Comparison of ENCODE assay signal across 12 mouse cellular contexts in the genomic region with DNA sequence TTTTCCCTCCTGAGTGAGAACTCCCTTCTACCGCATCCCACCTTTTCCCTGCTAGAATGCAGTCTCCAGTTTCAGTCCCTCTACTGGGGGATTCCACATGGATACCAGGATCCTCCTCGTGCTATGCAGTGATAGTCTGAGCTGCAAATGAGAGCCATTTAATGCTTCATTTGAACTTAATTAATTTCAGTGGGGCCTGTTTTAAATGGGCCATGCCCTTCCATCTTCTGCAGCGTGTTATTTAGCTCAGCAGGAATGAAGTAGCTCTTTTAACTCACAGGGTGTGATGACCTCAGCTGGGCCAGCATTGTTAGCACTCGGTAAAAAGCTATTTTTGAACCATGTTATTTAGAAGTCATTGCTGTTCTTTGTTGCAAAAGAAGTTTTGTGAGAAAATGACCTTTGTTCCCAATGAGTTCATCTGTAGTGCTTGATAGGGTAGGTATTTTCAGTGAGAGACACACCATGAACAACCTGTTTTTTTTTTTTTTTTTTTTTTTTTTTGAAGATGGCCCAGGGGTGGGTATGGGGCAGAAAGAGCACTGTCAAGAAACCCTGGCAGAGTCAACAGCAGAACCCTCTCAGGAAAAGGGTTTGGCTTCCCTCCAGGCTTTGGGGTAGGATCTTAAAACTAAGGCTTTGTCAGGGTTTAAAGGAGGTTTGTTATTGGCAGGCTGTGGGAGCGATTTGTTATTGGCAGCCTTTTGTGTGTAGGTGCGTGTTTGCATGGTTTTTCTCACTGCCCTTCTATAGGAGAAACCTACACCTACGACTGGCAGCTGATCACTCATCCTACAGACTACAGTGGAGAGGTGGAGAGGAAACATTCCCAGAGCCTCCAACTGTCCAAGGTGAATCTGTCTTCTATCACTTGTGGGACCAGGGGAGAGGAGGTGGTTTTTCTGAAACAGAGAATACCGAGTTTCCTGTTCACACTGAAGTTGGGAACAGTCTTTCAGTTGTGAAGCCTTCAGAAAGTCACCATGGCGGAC.
DNase-seq lines count a peak whose midpoint lies in the region; ATAC-seq lines count a peak whose summit lies in the region.
"Had no signal": no experiment of that assay in that cellular context is flagged by ENCODE, and none has a peak within 500 bp of the region (broad histone marks: within the 10 kb centered on the region; RNA-seq: fewer than 3 reads in every experiment).

No protein-coding gene starts in this region.

- peaks cover 12% of the 10 kb centered on the region for H3K4me1 ChIP-seq in heart, embryonic 16.5 days (ENCODE audit: control insufficient read depth, insufficient read depth, low read length)
- H3K4me1 ChIP-seq in heart, embryonic 11.5 days (ENCODE audit: control insufficient read depth, insufficient read depth, low read length), result no peaks in the 10 kb centered on the region
- H3K4me1 ChIP-seq in brown adipose tissue, adult 24 weeks (ENCODE audit: control insufficient read depth, insufficient read depth, insufficient read length, low read length), result peaks cover 14% of the 10 kb centered on the region
- H3K4me1 ChIP-seq: limb, embryonic 13.5 days; lung, embryonic 15.5 days had no signal

- DNase-seq in left cerebral cortex, adult 18-20 months (ENCODE audit: low spot score in 2 of 2), result peak; percentile 18 to 22
- no peak for DNase-seq in left cerebral cortex, postnatal 10 days (ENCODE audit: extremely low spot score in 1 of 2, low spot score in 2 of 2)
- peak; percentile 24 for DNase-seq in Muller cell, postnatal 12 days (ENCODE audit: inconsistent ontology term)
- DNase-seq in gastrocnemius, postnatal 14 days, result no peak
- no peak for DNase-seq in T-cell, adult 2 months (ENCODE audit: low spot score)
- DNase-seq: adrenal gland, adult 2 months had no signal

- H3K27ac ChIP-seq in heart, embryonic 16.5 days (ENCODE audit: low read length), result peak overlapping the region; percentile 51; the same call in 1 of the 2 replicates
- no peak overlapping the region for H3K27ac ChIP-seq in heart, embryonic 11.5 days (ENCODE audit: low read depth, low read length)
- H3K27ac ChIP-seq in brown adipose tissue, adult 24 weeks (replicated peaks; ENCODE audit: low read depth, low read length), result peak overlapping the region; percentile 68
- H3K27ac ChIP-seq: limb, embryonic 13.5 days; lung, embryonic 15.5 days had no signal

- no peaks in the 10 kb centered on the region for H3K27me3 ChIP-seq in heart, embryonic 16.5 days (ENCODE audit: control insufficient read depth, insufficient read depth, low read length)
- H3K27me3 ChIP-seq in heart, embryonic 11.5 days (ENCODE audit: control insufficient read depth, insufficient read depth, low read length), result no peaks in the 10 kb centered on the region
- H3K27me3 ChIP-seq: limb, embryonic 13.5 days; lung, embryonic 15.5 days had no signal

- intact Hi-C loops in left cerebral cortex, postnatal 10 days (cut with DNase I), result no loop called here
- intact Hi-C loops in gastrocnemius, postnatal 14 days (cut with DNase I; ENCODE audit: low total_unique reads), result no loop called here

- WGBS in heart, embryonic 16.5 days, result 63% methylated on average over 9 of the region's 9 CpGs
- 73% methylated on average over 9 of the region's 9 CpGs for WGBS in heart, embryonic 11.5 days (ENCODE audit: insufficient replicate concordance)

- peaks cover 12% of the 10 kb centered on the region for H3K36me3 ChIP-seq in heart, embryonic 16.5 days (ENCODE audit: control insufficient read depth, insufficient read depth)
- H3K36me3 ChIP-seq in heart, embryonic 11.5 days (ENCODE audit: control insufficient read depth, insufficient read depth, low read length), result peaks cover 2% of the 10 kb centered on the region; the same call in 1 of the 2 replicates

- 0 out of 2 replicates have a peak overlapping the region, but pooled peaks have one; percentile 25 for H3K9ac ChIP-seq in heart, embryonic 16.5 days (ENCODE audit: low read length)
- H3K9ac ChIP-seq in heart, embryonic 11.5 days (ENCODE audit: low read depth, low read length), result no peak overlapping the region
- H3K9ac ChIP-seq: limb, embryonic 13.5 days; lung, embryonic 15.5 days had no signal

- H3K9me3 ChIP-seq in heart, embryonic 16.5 days (replicated peaks; ENCODE audit: control insufficient read depth, low read length), result no peaks in the 10 kb centered on the region
- H3K9me3 ChIP-seq in heart, embryonic 11.5 days (replicated peaks; ENCODE audit: control insufficient read depth, low read length), result no peaks in the 10 kb centered on the region
- H3K9me3 ChIP-seq: limb, embryonic 13.5 days; lung, embryonic 15.5 days had no signal

- no peak overlapping the region for H3K4me2 ChIP-seq in heart, embryonic 16.5 days (ENCODE audit: low read depth, low read length)
- no peak overlapping the region for H3K4me2 ChIP-seq in heart, embryonic 11.5 days
- H3K4me2 ChIP-seq: limb, embryonic 13.5 days; lung, embryonic 15.5 days had no signal

- no peak for ATAC-seq in heart, embryonic 16.5 days (replicated peaks; ENCODE audit: extremely low read depth, insufficient read depth, low FRiP score)
- ATAC-seq in heart, embryonic 11.5 days (replicated peaks; ENCODE audit: insufficient number of reproducible peaks, low FRiP score, low TSS enrichment), result no peak

- H3K4me3 ChIP-seq in heart, embryonic 16.5 days (ENCODE audit: low read length), result no peak overlapping the region
- H3K4me3 ChIP-seq in heart, embryonic 11.5 days (ENCODE audit: low read depth, low read length), result no peak overlapping the region
- no peak overlapping the region for H3K4me3 ChIP-seq in brown adipose tissue, adult 24 weeks (ENCODE audit: insufficient read depth, low read depth, low read length)
- H3K4me3 ChIP-seq: limb, embryonic 13.5 days; lung, embryonic 15.5 days; myocyte had no signal

Comparison
In these comparisons a context has a peak if more than half of its experiments do, and no peak if none do; other contexts are left out.
1. DNase-seq: peak in left cerebral cortex, adult 18-20 months (2 of 2) and Muller cell, postnatal 12 days (single experiment); none in left cerebral cortex, postnatal 10 days (0 of 2), gastrocnemius, postnatal 14 days (single experiment) and T-cell, adult 2 months (single experiment).